Mouse (Mus musculus): Measurements from ENCODE around the gene Zeb2. TPM values are rescaled to one million over a fixed set of nuclear protein-coding genes. Genes with fewer than 3 reads are reported as not detected.

The Zeb2 gene
- polyA plus RNA-seq, 1 experiment = 1,127 TPM

DNA sequence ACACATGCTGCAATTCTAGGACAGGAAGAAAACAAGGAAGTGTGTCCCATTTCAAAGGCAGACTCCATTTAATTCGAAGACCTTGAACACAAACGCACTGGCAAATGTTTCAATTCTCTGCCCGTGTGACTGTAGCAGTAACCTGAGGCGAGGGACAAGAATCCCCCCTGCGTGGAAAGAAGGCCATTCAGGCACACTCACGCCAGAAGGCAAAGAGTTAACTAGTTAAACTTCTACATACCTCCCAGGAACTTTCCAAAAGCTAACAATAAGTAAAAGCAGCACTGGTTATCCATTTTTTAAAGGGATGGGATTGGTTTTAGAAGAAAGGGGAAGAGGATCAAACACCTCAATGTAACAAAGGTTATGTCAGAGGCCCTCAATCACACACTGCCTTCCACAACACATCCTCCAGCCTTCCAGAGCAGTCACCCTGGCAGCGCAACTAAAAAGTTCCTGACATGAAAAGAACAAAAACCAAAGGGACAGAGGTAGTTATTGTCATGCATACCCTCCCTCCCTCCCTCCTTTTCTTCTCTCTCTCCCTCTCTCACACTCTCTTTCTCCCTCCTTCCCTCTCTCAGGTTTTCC, 53.8 kb downstream of the Zeb2 start:
- no peak for TF ChIP-seq CTCF (IDR thresholded peaks at IDR 0.05; ENCODE audit: insufficient read depth, low read depth, low read length)
- no peak for TF ChIP-seq POLR2A (IDR thresholded peaks at IDR 0.05; ENCODE audit: insufficient read depth, low read depth, low read length)
- Histone ChIP-seq H3K4me1 (ENCODE audit: control insufficient read depth, insufficient read depth, low read length) (peaks cover 28% of the 10 kb centered on the region), H3K27ac (ENCODE audit: insufficient read depth, low read depth, low read length) (peak overlapping the region; percentile 55; the same call in 1 of the 2 replicates), H3K4me3 (ENCODE audit: insufficient read depth, low read depth, low read length) (no peak overlapping the region)
- 23% methylated on average over 7 of the region's 7 CpGs for WGBS

DNA sequence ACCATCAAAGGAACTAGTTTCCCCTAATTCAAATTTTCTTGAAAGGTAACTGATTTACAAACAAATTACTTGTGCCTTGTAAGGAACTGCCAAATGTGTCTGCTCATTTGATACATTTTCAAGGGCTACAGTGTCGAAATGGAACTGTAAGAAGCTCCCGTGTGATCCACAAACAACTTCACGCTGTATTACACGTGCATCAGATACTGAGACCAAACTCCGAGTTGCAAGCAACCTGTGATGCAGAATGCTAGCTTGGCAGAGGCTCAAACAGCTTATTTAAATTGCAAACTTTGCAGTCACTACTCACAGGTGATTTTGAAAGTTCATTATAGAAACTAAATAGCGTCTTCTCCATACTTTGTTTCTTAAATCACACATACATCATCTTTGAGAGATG, 55.1 kb downstream of the Zeb2 start:
- H3K4me1 ChIP-seq (ENCODE audit: control insufficient read depth, insufficient read depth, low read length) = peaks cover 28% of the 10 kb centered on the region
- H3K27ac ChIP-seq (ENCODE audit: insufficient read depth, low read depth, low read length) = peak overlapping the region; percentile 85
- H3K4me3 ChIP-seq (ENCODE audit: insufficient read depth, low read depth, low read length) = no peak overlapping the region
- WGBS = 14% methylated on average over 6 of the region's 6 CpGs
- TF ChIP-seq POLR2A (IDR thresholded peaks at IDR 0.05; ENCODE audit: insufficient read depth, low read depth, low read length) (no peak), CTCF (IDR thresholded peaks at IDR 0.05; ENCODE audit: insufficient read depth, low read depth, low read length) (no peak)

DNA sequence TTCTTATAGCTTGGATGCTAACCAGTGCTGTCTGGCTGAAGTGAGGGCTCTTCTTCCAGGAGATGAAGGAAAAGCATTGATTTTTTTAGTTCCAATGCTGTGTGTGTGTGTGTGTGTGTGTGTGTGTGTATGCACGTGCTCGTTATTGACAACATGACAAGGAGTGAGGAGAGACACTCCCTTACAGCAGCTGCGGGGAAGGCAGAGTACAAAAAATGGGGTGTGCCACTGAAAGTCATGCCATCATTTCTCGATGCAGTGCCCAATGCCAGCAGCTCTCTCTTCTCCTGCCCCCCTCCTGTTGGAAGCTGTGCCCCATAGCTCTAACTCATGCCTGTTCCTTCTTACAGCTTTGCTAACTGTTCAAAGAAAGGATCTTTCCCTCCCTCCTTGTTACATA, 56.4 kb downstream of the Zeb2 start:
- H3K4me1 ChIP-seq (ENCODE audit: control insufficient read depth, insufficient read depth, low read length) = peaks cover 25% of the 10 kb centered on the region
- TF ChIP-seq POLR2A (IDR thresholded peaks at IDR 0.05; ENCODE audit: insufficient read depth, low read depth, low read length) = no peak
- TF ChIP-seq CTCF (IDR thresholded peaks at IDR 0.05; ENCODE audit: insufficient read depth, low read depth, low read length) = no peak
- no peak overlapping the region for H3K4me3 ChIP-seq (ENCODE audit: insufficient read depth, low read depth, low read length)
- peak overlapping the region; percentile 78 for H3K27ac ChIP-seq (ENCODE audit: insufficient read depth, low read depth, low read length)
- 17% methylated on average over 4 of the region's 4 CpGs for WGBS

DNA sequence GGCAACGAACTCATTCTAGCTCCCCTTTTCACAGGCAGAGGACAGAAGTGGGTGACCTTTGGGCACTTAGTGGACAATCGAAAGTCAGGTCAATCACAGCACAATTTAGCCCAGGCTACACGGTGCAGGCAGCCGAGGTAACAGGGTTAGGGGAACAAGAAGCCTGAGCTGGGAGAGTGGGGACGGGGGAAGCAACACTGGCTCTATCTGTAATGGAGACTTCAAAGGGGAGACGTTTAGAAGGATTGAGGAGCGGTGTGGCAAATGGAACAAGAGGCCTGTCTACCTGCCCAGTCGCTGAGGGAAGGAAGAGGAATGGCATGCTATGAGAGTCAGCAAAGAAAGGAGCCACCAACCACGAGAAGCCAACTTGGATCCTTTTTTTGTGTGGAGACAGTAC, 57.0 kb downstream of the Zeb2 start:
- H3K4me3 ChIP-seq (ENCODE audit: insufficient read depth, low read depth, low read length) = no peak overlapping the region
- WGBS = 64% methylated on average over 9 of the region's 9 CpGs
- H3K27ac ChIP-seq (ENCODE audit: insufficient read depth, low read depth, low read length) = peak overlapping the region; percentile 78
- no peak for TF ChIP-seq CTCF (IDR thresholded peaks at IDR 0.05; ENCODE audit: insufficient read depth, low read depth, low read length)
- TF ChIP-seq POLR2A (IDR thresholded peaks at IDR 0.05; ENCODE audit: insufficient read depth, low read depth, low read length) = no peak
- peaks cover 24% of the 10 kb centered on the region for H3K4me1 ChIP-seq (ENCODE audit: control insufficient read depth, insufficient read depth, low read length)

DNA sequence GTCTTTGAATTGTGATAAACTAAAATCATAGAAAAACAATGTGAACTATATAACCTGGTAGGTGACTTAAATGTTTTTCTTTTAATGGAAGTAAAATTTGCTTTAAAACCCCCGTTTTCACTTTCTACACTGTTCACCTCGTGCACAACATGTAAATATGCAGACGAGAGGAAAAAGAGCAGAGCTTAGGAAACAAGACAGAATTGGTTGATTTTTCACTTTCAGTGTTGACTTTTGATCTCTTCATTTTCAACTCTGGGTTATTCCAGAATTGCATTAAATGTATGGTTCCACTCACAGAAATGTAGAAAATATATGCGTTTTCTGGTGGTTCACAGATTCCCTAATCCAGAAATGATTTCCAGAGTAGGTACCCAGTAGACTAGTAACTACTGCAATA, 57.6 kb downstream of the Zeb2 start:
- Histone ChIP-seq H3K4me3 (ENCODE audit: insufficient read depth, low read depth, low read length) (no peak overlapping the region), H3K27ac (ENCODE audit: insufficient read depth, low read depth, low read length) (peak overlapping the region; percentile 78; the same call in 1 of the 2 replicates), H3K4me1 (ENCODE audit: control insufficient read depth, insufficient read depth, low read length) (peaks cover 24% of the 10 kb centered on the region)

DNA sequence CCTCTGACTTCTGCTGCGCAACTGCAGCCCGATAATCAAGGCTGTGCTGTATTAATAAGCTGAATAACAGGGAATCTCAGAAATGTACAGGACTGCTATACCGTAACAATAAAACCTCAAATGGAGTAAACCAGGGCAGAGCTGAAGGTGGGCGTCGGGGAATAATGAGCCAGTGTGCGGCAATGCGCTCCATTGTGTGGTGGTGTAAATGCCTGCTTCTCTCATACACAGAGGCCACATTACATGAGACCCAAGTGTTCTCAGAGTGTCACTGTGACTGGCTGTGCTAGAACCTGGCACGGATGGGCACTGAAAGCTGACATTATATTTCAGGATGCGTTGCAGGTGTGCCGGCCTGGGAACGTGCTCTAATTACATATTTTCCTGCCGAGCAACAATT, 58.2 kb downstream of the Zeb2 start:
- 21% methylated on average over 12 of the region's 12 CpGs for WGBS
- H3K27ac ChIP-seq (ENCODE audit: insufficient read depth, low read depth, low read length) = peak overlapping the region; percentile 92
- H3K4me3 ChIP-seq (ENCODE audit: insufficient read depth, low read depth, low read length) = no peak overlapping the region
- no peak for TF ChIP-seq CTCF (IDR thresholded peaks at IDR 0.05; ENCODE audit: insufficient read depth, low read depth, low read length)
- TF ChIP-seq POLR2A (IDR thresholded peaks at IDR 0.05; ENCODE audit: insufficient read depth, low read depth, low read length) = no peak
- H3K4me1 ChIP-seq (ENCODE audit: control insufficient read depth, insufficient read depth, low read length) = peaks cover 26% of the 10 kb centered on the region

More for the DNA sequence above, 57.6 kb downstream of the Zeb2 start:
- WGBS = 26% methylated on average over 4 of the region's 4 CpGs
- TF ChIP-seq POLR2A (IDR thresholded peaks at IDR 0.05; ENCODE audit: insufficient read depth, low read depth, low read length) (no peak), CTCF (IDR thresholded peaks at IDR 0.05; ENCODE audit: insufficient read depth, low read depth, low read length) (no peak)

DNA sequence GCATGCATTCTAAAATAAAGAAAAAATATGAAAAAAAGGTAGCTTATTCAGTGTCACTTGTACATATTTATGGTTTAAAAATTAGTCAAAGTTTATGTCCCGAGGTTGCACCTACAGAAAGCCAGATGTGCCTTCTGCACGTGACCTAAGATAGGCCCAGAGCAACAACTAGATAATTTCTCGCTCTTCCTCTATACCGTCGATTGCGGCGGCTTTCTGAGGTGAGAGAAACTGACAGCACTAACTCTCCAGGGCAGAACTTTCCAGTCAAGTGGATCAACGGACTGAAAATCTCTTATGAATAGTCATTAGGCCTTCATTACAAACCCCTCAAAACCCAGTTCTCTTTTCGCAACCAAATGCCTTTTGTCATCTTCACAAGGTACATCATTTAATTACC, 59.0 kb downstream of the Zeb2 start:
- Histone ChIP-seq H3K27ac (ENCODE audit: insufficient read depth, low read depth, low read length) (peak overlapping the region; percentile 82), H3K4me3 (ENCODE audit: insufficient read depth, low read depth, low read length) (no peak overlapping the region), H3K4me1 (ENCODE audit: control insufficient read depth, insufficient read depth, low read length) (peaks cover 25% of the 10 kb centered on the region)
- no peak for TF ChIP-seq POLR2A (IDR thresholded peaks at IDR 0.05; ENCODE audit: insufficient read depth, low read depth, low read length)
- TF ChIP-seq CTCF (IDR thresholded peaks at IDR 0.05; ENCODE audit: insufficient read depth, low read depth, low read length) = no peak
- WGBS = 48% methylated on average over 9 of the region's 9 CpGs

DNA sequence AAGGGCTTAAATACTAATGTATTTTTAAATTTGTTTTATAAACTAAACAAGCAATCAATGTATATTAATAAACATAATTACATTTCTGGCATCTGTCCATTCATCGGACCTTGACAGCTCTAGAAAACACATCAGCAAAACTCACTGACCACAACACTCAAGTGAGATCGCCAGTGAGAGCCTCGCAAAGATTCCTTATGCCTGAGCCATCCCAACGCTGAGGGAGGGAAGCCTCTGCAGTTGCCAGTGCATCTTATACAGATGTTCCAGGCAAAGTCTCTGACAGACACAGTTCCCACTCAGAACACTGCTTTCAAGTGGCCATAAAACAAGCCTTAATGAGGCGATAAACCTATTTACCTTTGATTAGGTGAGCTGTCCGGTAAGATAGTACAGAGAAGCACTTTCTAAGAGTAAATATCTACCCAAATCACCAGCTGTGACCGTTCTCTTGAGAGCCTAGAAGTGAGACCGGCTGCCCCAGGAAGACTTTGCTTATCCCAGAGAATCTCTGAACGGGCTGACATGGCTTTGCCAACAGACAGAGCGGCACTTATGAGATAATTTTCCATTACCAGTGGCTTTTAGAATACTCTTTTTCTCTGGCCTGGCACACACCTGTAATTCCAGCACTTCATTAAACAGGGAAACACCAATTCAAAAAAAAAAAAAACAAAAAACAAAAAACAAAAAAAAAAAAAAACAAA, 60.2 kb downstream of the Zeb2 start:
- Histone ChIP-seq H3K27ac (ENCODE audit: insufficient read depth, low read depth, low read length) (peak overlapping the region; percentile 64), H3K4me1 (ENCODE audit: control insufficient read depth, insufficient read depth, low read length) (peaks cover 28% of the 10 kb centered on the region), H3K4me3 (ENCODE audit: insufficient read depth, low read depth, low read length) (no peak overlapping the region)
- TF ChIP-seq CTCF (IDR thresholded peaks at IDR 0.05; ENCODE audit: insufficient read depth, low read depth, low read length) (no peak), POLR2A (IDR thresholded peaks at IDR 0.05; ENCODE audit: insufficient read depth, low read depth, low read length) (no peak)
- 60% methylated on average over 10 of the region's 10 CpGs for WGBS

DNA sequence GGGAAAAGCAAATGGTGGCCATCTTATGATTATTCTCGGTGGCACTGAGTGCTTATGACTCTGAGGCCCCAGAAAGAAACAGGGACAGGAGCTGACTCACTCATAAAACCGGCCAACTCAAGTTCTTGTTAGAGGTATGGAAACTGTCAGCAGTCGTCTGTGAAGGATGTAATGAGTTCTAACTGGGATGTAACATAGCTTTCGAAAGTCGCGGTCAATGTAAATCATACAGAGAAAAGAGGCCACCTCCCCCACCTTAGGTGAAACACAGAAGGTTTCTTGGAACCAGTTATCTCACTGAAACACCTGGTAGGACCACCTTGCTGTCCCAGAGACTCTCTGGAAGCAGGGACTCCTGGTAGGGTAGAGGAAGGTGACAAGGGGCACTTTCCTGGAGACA, 61.3 kb downstream of the Zeb2 start:
- Histone ChIP-seq H3K4me1 (ENCODE audit: control insufficient read depth, insufficient read depth, low read length) (peaks cover 24% of the 10 kb centered on the region), H3K4me3 (ENCODE audit: insufficient read depth, low read depth, low read length) (no peak overlapping the region), H3K27ac (ENCODE audit: insufficient read depth, low read depth, low read length) (peak overlapping the region; percentile 54)
- TF ChIP-seq CTCF (IDR thresholded peaks at IDR 0.05; ENCODE audit: insufficient read depth, low read depth, low read length) (no peak), POLR2A (IDR thresholded peaks at IDR 0.05; ENCODE audit: insufficient read depth, low read depth, low read length) (no peak)
- 63% methylated on average over 6 of the region's 6 CpGs for WGBS

Data from olfactory bulb, adult 2 months (tissue).